Mouse (Mus musculus): Measurements from ENCODE around the gene Zbtb18.

The Zbtb18 gene

DNA sequence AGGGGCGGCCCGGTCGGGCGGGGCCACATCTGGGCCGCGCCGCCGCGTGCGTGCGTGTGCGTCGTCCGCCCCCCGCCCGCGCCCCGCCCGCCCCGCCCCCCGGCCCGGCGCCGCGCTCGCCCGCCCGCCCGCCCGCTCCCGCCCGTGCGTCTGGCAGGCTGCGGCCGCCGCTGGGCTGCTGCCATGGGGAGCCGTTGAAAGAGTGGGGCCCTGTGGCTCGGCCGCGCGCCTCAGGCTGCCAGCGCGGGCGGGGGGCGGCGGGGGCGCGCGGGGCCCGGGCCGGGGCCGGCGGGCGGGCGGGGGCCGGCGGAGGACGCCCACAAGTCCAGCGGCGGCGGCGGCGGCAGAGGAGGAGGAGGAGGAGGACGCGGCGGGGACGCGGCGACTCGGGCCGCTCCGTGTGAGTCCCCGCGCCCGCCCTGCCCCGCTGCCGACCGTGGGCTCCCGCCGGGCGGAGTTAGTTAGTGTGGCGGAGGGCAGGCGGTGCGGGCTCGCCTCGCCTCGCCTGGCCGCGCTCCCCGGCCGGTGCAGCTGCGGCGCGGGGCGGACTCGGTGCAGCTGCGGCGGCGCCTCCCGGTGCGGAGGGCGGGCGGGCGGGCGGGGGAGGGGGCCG, at the start of gene Zbtb18:
Gene Zbtb18 (plus strand): TSS at position 156 of the 613 bp plus-strand sequence.
- DNase-seq: peak; percentile 37 to 47

DNA sequence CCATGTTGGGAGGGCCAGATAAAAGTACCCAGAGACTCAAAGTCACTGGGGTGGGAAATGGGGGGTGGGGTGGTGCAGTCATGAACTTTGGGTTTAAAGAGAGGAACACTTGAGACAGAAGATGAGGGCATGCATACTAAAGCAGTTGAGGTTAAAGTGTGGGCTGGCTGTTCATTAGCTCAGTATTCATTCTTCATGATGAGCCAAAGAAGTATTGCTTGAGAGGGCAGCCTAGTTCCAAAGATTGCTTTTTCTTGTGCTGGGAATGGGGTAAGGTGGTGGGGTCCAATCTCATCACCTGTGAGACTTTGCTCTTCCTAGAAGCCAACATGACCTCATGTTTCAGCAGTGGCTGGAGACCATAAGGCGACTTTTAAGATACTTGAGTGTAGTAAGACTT, 44.7 kb upstream of the Zbtb18 start:
- no peak for DNase-seq

DNA sequence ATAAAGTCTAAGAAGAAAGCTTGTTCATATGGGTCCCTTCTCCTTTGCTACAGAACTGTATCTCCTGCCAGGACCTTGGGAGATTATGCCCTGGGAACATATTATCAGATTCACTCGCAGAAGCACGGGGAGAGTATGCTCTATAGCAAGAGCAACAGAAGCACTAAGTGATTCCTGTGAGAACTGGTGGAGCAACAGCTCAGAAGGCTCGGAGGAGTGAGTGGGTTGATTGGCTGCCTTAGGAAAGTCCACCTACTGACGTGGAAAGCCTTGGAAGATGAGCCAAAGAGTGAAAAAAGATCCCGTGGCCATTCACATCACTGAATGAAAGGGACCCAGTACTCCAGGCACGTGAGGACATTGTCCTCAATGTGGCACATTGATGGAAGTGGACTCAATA, 37.0 kb upstream of the Zbtb18 start:
- no peak for DNase-seq

DNA sequence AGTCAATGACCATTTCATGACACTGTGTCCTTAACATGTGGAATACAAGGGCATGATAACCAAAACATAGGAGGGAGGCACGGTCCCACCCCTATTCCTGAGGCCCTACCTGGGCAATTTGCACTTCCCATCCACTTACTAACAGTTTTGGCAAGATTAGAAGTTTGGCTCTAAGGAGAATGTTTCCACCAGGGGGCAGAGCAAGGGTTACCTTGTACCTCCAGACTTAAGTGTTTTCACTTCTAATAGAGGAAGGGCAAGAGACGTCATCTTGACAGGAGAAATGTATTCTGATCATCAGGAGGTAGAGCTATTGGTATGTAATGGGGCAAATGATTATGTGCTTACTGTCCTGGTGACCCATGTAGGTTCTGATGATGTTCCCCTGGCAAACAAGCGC, 33.5 kb upstream of the Zbtb18 start:
- DNase-seq: peak; percentile 83 to 87

DNA sequence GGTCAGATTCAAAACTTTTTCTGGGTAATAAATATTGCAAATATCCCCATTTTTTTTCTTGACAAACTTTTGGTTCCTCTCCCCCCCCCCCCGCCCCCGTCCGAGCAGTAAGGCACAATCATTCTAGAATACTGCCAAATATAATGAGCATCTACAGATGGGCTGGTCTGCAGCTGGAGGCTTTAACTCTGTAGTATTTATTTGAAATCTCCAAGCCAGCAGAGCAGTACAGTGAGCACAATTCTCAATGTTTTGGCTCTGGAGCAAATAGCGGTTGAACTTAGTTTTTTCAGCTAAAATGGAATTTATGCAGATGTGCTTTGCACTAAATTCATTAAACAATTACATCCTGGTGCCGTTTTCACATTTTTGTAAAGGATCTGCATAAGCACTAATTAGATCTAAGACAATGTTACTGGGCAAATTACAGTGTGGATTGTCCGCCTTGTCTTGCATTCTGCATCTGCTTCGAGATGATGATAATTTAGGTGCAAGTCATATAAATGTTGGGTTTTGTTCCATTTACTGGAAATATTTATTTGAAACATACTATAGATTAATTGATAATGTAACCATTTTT, 31.3 kb upstream of the Zbtb18 start:
- DNase-seq: no peak

DNA sequence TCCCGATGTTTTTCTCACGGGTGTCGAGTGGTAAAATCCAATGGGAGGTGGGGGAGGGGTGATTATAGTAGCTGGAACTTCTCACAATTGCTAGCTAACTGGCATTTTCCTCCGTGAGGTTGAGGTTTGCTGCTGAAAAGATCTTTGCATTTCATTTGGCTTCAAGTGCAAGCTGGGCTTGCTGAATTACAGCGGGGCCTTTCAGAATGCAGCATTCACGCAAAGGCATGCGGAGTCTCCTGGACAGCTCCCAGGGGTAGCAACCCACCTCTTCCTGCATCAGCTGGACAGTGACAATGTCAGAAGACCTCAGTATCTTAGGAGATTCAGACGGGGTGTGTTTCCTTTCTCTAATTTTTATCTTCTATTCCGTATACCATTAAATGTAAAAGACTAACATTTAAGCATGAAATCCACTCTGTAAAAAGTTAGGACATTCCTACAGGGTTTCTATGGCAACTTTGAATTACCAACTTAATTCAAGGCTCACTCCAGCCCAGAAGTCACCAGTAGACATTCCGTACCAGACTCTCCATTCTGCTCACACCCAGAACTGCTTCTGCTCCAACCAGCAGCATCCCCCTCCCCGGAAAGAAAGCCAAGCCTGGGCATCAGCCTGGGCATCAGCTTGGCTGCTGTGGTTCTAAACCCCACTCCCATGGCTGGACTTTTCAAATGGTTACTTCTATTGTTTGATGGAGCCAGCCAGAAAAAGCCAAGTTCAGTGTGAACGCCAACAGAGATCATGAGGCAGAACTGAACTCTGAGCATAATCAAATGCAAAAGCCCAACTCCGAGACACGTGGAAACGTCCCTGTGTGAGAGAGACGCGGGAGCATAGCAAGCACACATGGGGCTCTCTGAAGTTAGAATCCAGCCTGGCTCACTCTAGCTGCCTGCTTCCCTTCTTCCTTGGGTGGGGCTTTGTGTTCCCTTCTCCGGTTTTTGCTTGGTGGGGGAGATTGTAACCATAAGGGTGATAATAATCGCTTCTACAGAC, 30.5 kb upstream of the Zbtb18 start:
- no peak for DNase-seq

DNA sequence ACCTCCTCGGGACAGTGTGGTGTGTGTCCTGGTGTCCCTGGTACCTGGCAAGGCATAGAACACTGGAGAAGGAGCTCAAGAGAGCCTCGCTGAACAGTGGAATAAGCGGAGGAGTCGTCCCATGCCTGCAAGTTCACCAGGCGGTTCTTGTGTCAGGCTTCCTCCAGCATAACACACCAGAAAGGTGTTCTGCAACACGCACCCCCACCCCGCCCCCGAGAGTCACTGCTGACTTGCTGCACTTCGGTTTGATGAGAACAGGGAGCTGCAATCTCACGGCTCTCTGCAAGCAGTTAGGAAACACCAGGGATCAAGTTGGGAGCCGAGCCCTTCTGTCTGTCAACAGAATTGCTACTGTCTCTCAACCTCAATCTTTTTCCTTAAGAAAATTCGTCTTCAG, 22.8 kb upstream of the Zbtb18 start:
- DNase-seq: no peak

DNA sequence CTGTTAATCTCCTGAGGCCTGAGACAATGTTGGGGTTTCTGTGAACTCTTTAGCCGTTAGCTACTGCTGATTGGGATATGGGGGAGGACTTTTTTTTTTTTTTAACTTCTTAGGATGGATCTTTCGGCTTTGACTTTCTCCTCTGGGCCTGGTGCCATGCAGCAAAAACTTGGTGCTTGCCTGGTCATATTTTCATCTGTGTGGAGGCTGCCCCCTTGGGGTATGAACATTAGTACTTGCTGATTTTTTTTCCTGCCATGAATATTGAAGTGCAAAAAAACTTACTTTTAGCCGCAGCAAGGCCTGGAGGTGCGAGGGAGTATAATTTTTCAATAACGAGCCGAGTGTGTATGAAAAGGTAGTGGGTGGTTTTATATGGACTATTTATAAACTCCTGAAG, 22.0 kb upstream of the Zbtb18 start:
- no peak for DNase-seq

DNA sequence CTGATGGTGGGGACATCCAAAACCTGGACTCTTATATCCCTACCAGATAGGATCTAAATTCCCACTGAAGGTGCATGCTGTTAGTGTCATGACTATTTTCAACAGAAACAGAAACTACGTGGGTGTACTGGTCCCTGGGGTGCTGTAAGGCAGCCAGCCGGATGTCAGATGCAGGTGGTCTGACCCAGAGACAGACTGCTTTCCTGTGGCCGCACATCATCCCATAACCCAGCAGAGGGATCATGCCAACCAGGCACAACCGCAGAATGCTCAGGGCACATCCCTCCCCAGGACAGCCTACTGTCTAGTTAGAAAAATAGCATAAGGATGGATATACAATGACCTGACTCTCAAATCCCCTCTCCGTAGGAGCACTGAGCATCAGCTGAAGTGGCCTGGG, 14.3 kb upstream of the Zbtb18 start:
- peak; percentile 86 to 89 for DNase-seq

DNA sequence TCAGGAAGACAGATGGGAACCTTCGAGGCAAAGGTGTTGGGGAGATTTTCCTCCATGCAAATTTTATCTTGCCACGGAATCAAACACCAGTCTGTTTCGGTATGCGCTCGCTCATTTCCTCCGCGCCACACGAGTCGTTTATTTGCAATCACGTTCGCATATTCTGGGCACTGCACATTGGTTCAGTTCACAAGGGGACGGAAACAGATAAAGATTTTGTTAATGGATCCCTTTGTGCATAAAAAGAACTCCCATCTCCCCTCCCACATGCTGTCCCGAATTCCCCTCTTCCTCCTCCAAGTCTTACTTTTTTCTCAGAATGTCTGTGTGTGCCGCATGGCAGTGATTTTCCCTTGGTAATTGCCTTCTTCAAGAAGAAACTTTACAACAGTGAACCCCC, 13.8 kb upstream of the Zbtb18 start:
- no peak for DNase-seq

DNA sequence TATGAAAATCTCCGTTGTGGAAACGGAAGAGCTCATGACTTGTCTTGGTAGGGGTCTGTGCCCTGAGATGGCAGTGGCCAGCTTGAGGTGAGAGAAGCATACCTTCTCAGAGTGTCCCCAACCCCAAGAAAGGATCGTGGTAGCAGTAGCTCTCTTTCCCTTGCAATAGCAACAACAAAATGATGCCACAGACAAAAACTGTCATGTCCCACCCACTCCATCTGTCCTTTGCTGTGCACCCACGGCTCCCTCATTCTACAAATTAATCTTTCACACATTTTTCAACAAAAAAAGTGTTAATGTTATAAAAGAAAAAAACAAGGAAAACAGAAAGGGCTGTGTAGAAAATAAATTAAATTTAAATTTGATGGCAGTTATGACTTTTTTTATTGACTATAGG, 13.1 kb upstream of the Zbtb18 start:
- DNase-seq: no peak

DNA sequence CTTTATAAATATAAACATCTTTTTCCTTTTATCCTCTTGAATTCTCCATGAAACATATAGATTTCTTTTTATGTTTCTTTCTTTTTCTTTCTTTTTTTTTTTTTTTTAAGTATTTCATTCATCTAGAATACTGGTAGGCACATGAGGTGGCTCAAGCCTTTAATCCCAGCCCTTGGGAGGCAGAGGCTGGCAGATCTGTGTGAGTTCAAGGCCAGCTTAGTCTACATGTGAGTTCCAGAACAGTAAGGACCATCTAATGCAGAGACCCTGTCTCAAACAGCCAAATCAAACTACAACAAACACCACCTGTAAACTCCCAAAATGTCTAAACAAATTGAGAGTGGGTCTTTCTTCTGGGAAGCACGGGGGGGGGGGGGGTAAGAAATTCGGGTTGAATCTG, 1.7 kb upstream of the Zbtb18 start:
- no peak for DNase-seq

DNA sequence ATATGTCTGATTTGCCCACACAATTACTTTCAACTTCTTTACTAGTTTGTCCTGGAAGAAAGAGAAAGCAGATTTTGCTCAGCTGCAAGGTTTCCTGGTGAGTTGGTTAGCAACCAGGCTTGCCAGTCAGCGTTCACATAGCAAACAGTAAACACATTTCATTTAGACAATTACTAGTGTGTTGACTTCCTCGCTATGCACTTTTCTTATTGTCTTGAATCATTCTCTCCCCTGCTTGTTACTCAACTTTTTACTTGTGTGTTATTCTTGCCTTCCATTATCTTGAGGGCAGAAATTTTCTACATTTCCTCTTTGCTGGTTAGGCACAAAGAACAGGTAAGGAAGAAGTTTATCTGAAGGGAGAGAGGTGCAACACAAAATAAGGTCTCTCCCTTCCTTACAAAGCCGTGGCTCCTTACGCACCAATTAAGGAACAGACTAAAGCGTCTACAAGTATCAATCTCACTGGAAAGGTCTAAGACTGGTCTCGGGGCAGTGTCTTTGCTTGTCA, 1.1 kb upstream of the Zbtb18 start:
- peak in 1 of 2 experiments; percentile 37 for DNase-seq

DNA sequence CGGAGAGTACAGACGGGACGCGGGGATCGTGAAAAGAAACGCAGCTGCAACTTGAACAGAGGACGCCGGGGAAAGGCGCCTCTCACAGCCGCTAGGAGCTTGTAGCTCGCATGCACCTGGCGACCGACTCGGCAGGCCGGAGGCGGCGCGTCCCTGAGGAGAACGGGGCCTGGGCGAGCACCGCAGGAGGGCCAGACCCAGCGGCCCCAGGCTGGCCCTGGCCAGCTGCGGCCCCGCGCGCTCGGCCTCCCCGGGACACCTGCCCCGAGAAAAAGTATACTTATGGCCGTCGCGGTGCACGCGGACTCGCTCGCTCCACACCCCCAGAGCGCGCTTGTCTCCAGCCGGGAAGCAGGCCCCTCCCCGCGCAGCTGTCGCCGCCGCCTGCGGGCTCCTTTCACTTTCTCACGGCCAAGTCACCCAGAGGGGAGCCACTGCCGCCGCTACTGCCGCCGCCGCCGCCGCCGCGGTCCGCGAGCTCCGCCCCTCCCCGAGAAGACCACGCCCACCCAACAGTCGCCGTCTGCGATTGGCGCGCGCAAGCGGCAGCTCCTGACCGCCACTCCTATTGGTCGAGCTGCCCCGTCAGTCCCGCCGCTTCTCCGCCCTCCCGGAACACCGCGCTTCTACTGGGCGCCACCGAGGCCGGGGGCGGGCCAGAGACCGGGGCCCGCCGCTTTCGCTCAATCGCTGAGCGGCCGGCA, 507 bp upstream of the Zbtb18 start:
- DNase-seq: peak; percentile 98

DNA sequence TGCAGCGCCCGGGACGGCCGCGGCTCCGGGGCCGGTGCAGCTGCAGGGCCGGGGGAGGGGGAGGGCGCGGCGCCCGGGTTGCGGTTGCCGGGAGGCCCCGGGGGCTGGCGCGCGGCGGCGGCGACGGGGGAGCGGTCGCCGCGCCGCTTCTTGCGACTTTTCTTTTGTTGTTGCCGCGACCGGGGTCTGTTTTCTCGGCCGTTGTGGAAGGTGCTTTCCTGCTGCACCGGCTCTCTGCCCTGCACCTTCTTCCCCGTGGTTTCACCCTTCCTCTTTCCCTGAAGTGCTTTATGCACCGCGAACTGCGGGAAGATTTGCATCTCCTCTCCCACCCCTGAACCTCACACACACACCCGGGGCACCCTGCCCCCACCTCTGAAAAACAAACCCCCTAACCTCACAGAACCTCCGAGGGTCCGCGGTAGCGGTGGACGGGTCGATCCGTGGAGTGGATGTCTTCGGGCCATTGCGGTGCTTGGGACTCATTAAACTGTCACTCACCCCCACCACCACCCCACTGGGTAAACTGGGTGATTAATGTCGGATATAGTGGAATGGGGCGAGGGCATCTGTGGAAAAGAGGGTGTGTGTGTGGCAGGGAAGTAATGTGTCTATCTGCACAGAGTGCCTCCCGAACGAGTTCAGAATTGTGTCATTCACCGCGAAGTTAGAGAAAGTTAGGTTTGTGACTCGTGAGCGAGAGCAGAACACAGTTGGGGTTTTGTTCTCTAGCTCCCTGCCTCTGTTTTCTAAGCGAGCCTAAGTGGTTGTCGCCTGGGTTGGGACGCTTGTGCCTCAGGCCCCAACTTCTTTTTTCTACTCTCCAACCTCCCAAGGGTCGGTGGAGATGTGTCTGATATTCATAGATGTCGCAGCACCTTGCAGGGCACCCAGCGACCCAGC, 921 bp downstream of the Zbtb18 start:
- peak; percentile 73 to 76 for DNase-seq

DNA sequence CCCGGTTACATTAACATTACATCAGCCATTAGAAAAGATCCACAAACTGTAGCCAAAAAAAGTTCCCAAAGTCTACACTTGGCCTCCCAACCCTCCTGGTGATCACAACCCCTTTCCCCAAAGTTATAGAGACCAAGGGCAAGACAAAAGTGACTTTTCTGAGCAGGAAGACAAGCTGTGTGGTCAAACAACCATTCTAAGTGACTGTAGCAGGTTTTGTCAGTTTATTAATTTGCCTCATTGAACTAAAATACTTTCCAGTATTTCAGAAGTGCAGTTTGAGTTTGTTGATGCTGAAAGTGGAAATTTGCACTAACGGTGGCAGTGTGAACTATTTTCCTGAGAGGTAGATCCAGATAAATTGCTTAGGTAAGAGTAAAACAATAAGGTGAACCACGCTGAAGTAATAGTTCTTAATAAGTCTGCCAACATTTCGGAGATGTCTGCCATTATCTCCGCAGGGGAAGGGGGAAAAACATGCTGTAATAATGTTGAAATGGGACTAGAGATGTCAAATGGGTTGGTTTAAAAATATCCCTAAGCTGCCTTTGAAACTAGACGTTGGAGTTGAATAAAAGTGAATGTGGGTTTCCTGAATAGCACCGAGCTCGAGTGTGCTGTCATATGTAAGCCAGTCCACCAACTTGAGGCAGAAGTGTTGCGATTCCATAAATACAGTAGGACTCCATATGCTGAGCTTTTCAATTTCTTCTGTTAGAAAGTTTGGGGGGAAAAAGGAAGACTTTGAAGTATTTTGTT, 1.8 kb downstream of the Zbtb18 start:
- no peak for DNase-seq

DNA sequence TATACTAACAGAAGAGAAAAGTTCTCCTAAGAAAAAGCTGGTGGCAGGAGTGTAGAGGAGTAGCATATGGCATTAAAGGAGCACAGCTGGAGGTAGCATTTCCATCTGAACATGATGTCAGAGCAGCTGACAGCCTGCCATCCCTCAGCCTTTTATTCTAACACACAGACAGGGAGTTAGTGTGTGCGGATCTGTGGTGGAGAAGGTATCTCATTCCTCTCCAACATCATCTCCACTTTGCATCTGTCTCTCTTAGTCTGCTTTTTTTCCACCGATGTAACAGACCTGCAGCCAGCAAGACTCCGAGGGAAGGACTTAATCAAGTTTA, 2.3 kb downstream of the Zbtb18 start:
- no peak for DNase-seq

DNA sequence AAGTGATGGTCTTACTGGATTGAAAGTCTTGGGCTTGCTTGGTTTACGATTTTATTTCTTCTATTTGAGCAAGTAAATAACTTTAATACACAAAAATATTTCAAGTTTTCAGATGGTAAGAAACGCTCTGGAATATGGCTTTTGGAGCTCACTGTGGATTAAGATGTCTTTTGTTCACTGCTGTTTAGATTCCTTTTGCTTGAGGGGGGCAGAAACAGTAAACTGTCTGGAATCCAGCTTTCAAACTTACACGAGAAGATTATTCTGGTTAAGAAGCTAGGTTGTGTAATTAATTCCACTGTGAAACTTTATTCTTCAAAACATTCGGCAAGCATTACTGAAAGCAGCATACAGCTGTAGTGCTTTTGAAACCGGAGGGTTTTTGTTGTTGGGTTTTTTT, 2.8 kb downstream of the Zbtb18 start:
- no peak for DNase-seq

DNA sequence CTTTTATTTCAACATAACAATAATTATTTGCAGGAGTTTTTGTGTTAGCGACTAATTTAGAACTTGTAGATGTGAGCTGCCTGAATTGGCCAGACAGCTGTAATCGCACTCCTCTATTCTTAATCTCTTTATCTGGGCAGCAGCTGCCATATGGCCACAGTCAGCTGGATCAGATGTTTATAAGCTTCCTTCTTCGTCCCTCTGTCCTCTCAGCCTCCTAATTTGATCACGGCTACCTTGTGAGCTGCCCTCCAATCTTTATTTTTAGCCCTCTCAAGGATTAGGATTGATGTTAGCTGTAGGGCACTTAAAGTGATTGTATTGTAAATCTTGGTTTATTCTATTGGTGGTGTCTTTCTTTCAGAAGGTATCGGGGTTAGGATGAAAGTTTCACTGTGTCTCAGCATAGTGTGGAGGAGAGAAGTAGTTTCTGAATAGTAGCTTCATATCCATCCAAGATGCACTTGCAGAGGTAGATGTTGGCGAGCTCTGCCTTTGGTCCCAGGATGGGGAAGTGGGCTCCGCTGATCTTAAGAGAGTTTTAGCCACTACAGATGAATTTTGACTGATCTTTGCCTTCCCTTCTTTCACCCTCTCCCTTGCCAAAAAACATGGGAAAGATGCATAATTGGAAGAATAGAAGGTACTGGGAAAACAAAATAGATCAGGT, 3.4 kb downstream of the Zbtb18 start:
- peak in 1 of 2 experiments; percentile 40 for DNase-seq

DNA sequence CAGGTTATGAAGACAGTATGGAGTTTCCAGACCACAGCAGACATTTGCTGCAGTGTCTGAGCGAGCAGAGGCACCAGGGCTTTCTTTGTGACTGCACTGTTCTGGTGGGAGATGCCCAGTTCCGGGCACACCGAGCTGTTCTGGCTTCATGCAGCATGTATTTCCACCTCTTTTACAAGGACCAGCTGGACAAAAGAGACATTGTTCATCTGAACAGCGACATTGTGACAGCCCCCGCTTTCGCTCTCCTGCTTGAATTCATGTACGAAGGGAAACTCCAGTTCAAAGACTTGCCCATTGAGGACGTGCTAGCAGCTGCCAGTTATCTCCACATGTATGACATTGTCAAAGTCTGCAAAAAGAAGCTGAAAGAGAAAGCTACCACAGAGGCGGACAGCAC, 4.9 kb downstream of the Zbtb18 start:
- DNase-seq: no peak
